Mouse (Mus musculus): ENCODE data around the gene Cabs1. TPM values are rescaled to one million over a fixed set of nuclear protein-coding genes. Genes with fewer than 3 reads are reported as not detected.

Cabs1 gene
- polyA plus RNA-seq (2015; fragmentation: Nextera tagmentation; extraction: Ambion mirVana), result not detected in 2 replicates

GRCm38 (mm10) chr5:87979139-87979538, at the start of gene Cabs1:
Cabs1 (plus strand) TSS chr5:87979439.

GRCm38 (mm10) chr5:87969201-87969600, 10.0 kb upstream of the Cabs1 start, which contains the start of the genes 2310003L06Rik and Gm28434:
2310003L06Rik (plus strand) TSS chr5:87969459.
Gm28434 (plus strand) TSS chr5:87969517.

GRCm38 (mm10) chr5:88002249-88002648, 23.0 kb downstream of the Cabs1 start, which contains the start of gene Smr3a:
Smr3a (plus strand) TSS chr5:88002549.

Other genes starting within 250 kb of the Cabs1 start
- gene Csn1s2a, start 204.9 kb upstream of the Cabs1 start, polyA plus RNA-seq (2015; fragmentation: Nextera tagmentation; extraction: Ambion mirVana), result not detected in 2 replicates
- gene Csn1s2b, start 171.4 kb upstream of the Cabs1 start, polyA plus RNA-seq (2015; fragmentation: Nextera tagmentation; extraction: Ambion mirVana), result not detected in 2 replicates
- not detected in 2 replicates for gene Prr27, start 153.8 kb upstream of the Cabs1 start, polyA plus RNA-seq (2015; fragmentation: Nextera tagmentation; extraction: Ambion mirVana)
- gene Odam, start 94.4 kb upstream of the Cabs1 start, polyA plus RNA-seq (2015; fragmentation: Nextera tagmentation; extraction: Ambion mirVana), result not detected in 2 replicates
- gene Csn3, start 53.9 kb upstream of the Cabs1 start, polyA plus RNA-seq (2015; fragmentation: Nextera tagmentation; extraction: Ambion mirVana), result 0.22 TPM in 1 of 2 replicates, not detected in the other
- gene 2310003L06Rik, start 10.0 kb upstream of the Cabs1 start, polyA plus RNA-seq (2015; fragmentation: Nextera tagmentation; extraction: Ambion mirVana), result not detected in 2 replicates
- not detected in 2 replicates for gene Gm28434, start 9.9 kb upstream of the Cabs1 start, polyA plus RNA-seq (2015; fragmentation: Nextera tagmentation; extraction: Ambion mirVana)
- not detected in 2 replicates for gene Smr3a, start 23.1 kb downstream of the Cabs1 start, polyA plus RNA-seq (2015; fragmentation: Nextera tagmentation; extraction: Ambion mirVana)
- not detected in 2 replicates for gene Smr2, start 107.1 kb downstream of the Cabs1 start, polyA plus RNA-seq (2015; fragmentation: Nextera tagmentation; extraction: Ambion mirVana)
- gene Gm11116, start 132.1 kb downstream of the Cabs1 start, polyA plus RNA-seq (2015; fragmentation: Nextera tagmentation; extraction: Ambion mirVana), result not detected in 2 replicates
- not detected in 2 replicates for gene Gm11115, start 174.7 kb downstream of the Cabs1 start, polyA plus RNA-seq (2015; fragmentation: Nextera tagmentation; extraction: Ambion mirVana)

Data from adrenal gland, postnatal 0 days (tissue).